Mouse (Mus musculus): ENCODE data around the gene 4931428L18Rik. TPM values are rescaled to one million over a fixed set of nuclear protein-coding genes. Genes with fewer than 3 reads are reported as not detected.
"Not testable (repeated sequence)": the region's sequence is repeated elsewhere in the genome, so short reads cannot be mapped to it uniquely, and the experiment has no call there.

The 4931428L18Rik gene
- total RNA-seq, 2 experiments from 2014 or later = not detected

DNA sequence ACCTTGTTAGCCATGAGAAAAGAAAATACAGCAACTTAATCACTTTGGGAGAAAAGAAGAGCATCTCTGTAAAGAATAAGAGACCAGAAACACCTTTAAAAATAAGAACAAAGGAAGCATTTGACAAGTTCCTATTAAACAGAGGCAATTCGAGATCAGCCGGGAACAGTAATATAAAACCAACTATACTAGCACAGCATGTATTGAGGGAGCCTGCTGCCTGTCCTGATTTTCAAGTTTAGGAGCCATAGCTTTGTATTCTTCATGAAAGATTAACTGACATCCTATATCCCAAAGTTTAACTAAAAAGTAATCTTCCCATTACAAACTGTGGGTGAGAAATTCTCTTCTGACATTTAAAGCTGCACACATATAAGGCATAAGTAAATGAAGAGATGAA lies 151.3 kb downstream of the 4931428L18Rik start:
- no peak for DNase-seq (ENCODE audit: low spot score)
- intact Hi-C loops (cut with DNase I) = no loop called here

DNA sequence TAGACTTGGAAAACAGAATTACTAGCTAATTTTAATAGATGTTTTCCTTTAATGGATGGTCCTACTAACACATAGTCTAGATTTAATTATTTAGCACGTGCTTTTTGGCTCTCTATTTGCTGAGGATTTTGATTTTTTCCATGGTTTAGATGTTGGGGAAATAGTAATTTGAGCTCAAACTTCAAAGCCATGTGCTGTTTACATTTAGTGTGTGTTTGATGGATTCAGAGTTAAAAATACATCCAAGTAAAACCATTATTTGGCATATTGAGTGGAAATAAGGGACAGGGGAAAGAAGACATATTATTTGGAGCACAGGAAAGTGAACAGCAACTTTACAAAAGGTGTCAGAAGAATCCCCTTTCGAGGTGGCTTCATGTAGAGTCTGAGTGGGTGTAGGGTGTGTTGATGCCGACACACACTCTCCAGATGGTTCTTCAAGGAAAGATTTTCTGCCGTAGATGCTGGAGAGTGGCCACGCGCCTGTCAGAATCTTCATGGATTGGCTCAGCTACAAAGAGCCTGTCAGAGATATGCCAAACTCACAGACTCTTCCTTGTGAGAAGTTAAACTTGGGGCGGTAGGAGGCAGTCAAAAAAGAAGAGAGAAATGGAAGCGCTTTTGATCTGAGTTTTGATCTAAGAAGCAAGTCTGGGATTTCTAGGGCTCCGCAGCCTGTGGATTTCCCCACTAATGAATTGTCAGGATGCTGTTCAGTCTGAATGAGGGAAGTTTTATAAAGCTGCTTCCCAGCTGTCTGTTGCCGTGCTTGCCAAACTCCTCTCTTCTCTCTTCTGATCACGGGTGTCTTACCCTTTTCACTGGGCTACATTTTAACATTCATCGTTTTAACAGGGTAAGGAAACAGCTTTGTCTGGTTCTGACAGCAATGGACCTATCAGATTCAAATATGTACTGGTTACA lies 157.4 kb downstream of the 4931428L18Rik start:
- DNase-seq (ENCODE audit: low spot score) = no peak
- intact Hi-C loops (cut with DNase I) = no loop called here

GRCm38 (mm10) chr1:31059806-31060205 lies 162.7 kb downstream of the 4931428L18Rik start:
- DNase-seq (ENCODE audit: low spot score) = no peak
- intact Hi-C loops (cut with DNase I) = no loop called here

GRCm38 (mm10) chr1:31058861-31059351 lies 163.6 kb downstream of the 4931428L18Rik start:
- no peak for DNase-seq (ENCODE audit: low spot score)
- intact Hi-C loops (cut with DNase I) = no loop called here

GRCm38 (mm10) chr1:31058196-31058595 lies 164.3 kb downstream of the 4931428L18Rik start:
- intact Hi-C loops (cut with DNase I) = no loop called here
- no peak for DNase-seq (ENCODE audit: low spot score)

- intact Hi-C loops (cut with DNase I) = no loop called here
- DNase-seq (ENCODE audit: low spot score) = no peak
Observed at GRCm38 (mm10) chr1:31051370-31051921, 171.0 kb downstream of the 4931428L18Rik start.

GRCm38 (mm10) chr1:31049954-31050652 lies 172.4 kb downstream of the 4931428L18Rik start:
- peak; percentile 2 for DNase-seq (ENCODE audit: low spot score)
- intact Hi-C loops (cut with DNase I) = no loop called here

- DNase-seq (ENCODE audit: low spot score) = no peak
- intact Hi-C loops (cut with DNase I) = no loop called here
Observed at GRCm38 (mm10) chr1:31043208-31043607, 179.3 kb downstream of the 4931428L18Rik start.

DNA sequence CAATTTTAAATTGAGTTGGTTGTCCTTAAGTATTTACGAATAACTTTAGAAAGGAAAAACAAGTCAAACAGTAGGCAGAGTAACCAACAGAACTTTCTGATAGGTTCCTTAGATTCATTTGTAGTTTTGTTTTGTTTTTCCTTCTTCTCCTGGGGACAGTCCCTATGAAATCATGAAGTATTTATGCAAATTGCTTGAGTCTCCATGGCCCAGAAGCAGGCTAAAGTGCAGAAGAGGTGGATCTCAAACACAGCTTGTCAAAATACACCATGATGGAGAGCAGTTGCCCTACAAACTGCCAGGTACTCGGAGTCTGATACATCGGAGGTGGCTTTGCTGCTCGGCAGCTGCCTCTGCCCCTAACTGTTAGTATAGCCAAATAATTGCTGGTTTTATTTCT lies 179.7 kb downstream of the 4931428L18Rik start:
- intact Hi-C loops (cut with DNase I) = no loop called here
- no peak for DNase-seq (ENCODE audit: low spot score)

- intact Hi-C loops (cut with DNase I) = no loop called here
- DNase-seq (ENCODE audit: low spot score) = no peak
Observed at GRCm38 (mm10) chr1:31033851-31034534, 188.5 kb downstream of the 4931428L18Rik start.

- intact Hi-C loops (cut with DNase I) = no loop called here
- no peak for DNase-seq (ENCODE audit: low spot score)
Observed at GRCm38 (mm10) chr1:31032351-31032750, 190.1 kb downstream of the 4931428L18Rik start.

DNA sequence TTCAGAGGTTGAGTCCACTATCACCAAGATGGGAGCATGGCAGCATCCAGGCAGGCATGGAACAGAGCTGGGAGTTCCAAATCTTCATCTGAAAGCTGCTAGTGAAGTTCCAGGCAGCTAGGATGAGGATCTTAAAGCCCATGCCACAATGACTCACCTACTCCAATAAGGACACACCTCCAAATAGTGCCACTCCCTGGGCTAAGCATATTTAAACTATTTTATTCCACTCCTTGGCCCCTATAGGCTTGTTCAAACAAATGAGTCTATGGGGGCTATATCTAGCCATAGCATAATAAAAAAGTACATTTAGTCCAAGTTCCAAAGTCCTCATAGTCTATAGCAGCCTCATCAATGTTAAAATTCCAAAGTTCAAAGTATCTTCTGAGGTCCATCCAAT lies 199.3 kb downstream of the 4931428L18Rik start:
- intact Hi-C loops (cut with DNase I) = no loop called here
- no peak for DNase-seq (ENCODE audit: low spot score)

DNA sequence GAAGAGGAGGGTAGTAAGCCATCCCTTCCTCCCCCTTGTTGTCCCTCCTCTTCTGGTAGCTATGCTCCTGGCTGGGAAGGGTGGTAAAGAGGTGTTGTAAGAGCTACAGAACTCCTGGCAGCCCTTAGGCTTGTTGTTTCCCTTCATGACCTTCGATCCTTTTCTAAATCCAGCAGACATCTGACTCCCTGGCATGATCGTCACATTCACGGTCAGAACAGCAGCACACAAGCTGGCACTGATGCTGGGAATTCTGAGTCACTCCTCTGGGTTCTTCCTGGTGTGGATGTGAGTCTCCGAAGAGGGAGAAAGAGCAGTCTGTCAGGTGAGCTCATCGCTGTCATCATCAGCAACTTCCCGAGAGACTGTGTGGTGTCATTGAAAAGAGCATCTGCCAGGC lies 203.2 kb downstream of the 4931428L18Rik start:
- intact Hi-C loops (cut with DNase I) = loop anchor here (5.0 kb wide), 1 partner anchor 67 kb away; no protein-coding TSS in a partner anchor
- DNase-seq (ENCODE audit: low spot score) = peak; percentile 36

GRCm38 (mm10) chr1:31017377-31017776 lies 205.1 kb downstream of the 4931428L18Rik start:
- DNase-seq (ENCODE audit: low spot score) = no peak
- intact Hi-C loops (cut with DNase I) = loop anchor here (5.0 kb wide), 1 partner anchor 65 kb away; no protein-coding TSS in a partner anchor

DNA sequence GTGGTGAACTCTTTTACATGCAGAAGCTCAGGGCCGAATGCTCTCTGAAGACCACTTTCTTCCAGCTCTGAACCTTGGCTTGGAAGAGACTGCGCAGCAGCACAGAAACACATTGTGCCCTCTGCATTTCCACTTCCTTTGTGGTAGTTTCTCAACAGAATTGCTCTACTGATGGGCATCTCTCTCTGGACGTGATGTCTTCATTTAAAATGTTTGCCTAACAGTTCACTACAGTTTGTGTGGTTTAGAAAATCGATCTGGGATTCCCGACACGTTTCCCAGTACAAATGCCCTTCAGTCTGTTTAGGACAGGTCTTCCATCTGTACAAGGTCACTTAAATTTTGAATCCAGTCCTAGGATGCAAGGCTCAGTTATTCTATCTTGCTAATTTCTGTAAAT lies 206.4 kb downstream of the 4931428L18Rik start:
- intact Hi-C loops (cut with DNase I) = loop anchor here (5.0 kb wide), 1 partner anchor 64 kb away; no protein-coding TSS in a partner anchor
- DNase-seq (ENCODE audit: low spot score) = no peak

DNA sequence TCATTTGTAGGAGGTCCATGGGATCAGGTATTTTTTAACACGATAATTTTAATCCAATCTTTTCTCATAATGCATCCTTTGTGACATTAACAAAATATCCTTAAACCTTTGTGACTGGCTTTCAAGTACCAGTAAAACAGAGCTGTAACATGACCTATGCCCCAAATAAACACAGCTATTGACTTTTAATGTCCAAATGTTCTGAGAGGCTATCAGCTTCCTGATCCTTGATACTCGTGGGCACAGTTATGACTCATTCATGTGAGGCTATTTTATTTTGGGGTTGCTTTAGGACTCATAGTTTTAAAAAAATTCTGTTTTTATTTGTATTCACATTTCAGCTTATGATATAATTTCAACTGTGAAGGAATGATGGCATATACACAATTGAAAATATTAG lies 207.2 kb downstream of the 4931428L18Rik start:
- DNase-seq (ENCODE audit: low spot score) = no peak
- intact Hi-C loops (cut with DNase I) = loop anchor here (5.0 kb wide), 1 partner anchor 63 kb away; no protein-coding TSS in a partner anchor

GRCm38 (mm10) chr1:30977868-30978267 lies 244.6 kb downstream of the 4931428L18Rik start, which contains the start of gene AC153137.1:
AC153137.1 (minus strand) TSS chr1:30977968.
- DNase-seq (ENCODE audit: low spot score); intact Hi-C loops (cut with DNase I): not testable (repeated sequence)

DNA sequence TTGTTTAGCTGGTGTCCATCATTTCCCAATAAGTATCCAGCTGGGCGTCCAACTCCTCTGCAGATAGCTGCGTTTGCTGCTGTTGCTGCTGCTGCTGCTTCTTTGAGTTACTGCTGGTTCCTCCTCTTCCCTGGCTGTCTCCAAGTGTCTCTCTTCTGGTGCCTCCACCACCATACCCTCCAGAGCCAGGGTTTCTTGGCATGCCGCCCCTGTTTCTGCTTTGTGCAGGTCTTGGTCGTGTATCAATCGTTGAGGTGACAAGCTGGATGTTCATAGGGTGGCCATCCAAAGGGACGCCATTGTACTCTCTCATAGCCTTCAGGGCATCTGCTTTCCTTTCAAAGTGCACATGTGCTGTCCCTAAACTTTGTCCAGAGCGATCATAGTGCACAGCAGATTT lies 245.2 kb downstream of the 4931428L18Rik start:
- intact Hi-C loops (cut with DNase I) = not testable (repeated sequence)

DNA sequence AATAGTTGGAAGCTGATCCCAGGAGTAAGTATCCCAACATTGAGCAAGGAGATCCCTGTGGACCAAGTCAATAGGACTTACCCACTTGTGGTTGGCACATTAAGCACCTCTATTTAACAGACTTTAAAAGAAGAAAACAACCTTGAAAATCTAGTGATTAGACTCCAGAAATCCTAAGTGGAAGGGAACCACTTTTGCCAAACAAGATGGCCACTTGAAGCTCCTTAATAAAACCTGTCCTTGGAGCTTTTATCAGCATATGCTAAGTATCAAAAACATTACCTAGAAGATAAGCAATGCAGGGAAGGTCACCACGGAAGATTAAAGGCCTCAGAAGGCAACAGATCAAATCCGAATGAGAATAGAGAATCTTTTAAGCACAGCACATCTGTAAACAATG lies 270.7 kb downstream of the 4931428L18Rik start:
- intact Hi-C loops (cut with DNase I) = loop anchor here (5.0 kb wide), 1 partner anchor 66 kb away; no protein-coding TSS in a partner anchor

More for the DNA sequence above, 245.2 kb downstream of the 4931428L18Rik start:
- not testable (repeated sequence) for DNase-seq (ENCODE audit: low spot score)

More for the DNA sequence above, 270.7 kb downstream of the 4931428L18Rik start:
- no peak for DNase-seq (ENCODE audit: low spot score)
